Mouse (Mus musculus) cerebellum, postnatal 4 days (tissue): ENCODE results near the gene Fxyd2.

Experiments used
- DNase-seq, 2 experiments: peaks; one replicate each; pipeline ENCODE4 v3.0.0; 2022; ENCODE audit warnings: low spot score in 2 of 2, mixed read lengths in 1 of 2

Gene Fxyd2

DNA sequence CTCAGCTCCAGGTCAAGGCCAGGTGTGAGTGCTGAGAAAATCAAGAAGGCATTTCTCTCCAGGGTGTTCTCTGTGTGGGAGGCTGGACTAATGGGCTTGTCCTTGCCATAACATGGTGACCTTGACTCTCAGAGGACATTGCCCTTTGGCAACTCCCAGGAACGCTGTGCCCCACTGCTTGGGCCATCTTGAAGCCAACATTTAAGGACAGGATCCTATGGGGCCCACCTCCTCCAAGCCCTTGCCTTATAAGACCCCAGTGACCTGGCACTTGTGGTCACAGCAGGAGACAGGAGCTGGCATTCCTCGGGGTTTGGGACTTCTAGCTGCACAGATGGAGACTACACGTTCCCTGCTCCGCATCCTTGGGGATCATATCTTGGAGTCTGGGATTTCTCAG is at the start of gene Fxyd2:
Fxyd2 (plus strand) TSS at position 236 of the 400 bp plus-strand sequence.
- no peak for DNase-seq

DNA sequence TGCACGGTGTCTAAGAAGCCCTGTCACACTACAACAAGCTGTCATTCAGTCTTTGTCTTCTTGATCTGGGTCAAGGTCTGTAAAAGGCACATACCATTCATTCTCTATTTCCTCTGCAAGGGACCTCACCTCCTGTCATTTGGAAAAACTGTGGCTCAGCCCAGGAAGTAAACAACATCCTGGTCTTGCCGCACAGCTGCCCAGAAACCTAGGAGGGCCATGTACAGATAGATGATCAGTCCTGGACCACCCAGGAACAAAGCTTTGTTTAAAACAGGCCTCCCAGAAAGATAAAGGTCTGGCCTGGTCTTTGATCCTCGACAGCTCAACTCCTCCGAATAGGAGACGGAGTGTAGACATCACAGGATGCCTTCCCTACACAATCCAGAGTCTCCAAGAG is 49.6 kb upstream of the Fxyd2 start:
- DNase-seq = no peak

DNA sequence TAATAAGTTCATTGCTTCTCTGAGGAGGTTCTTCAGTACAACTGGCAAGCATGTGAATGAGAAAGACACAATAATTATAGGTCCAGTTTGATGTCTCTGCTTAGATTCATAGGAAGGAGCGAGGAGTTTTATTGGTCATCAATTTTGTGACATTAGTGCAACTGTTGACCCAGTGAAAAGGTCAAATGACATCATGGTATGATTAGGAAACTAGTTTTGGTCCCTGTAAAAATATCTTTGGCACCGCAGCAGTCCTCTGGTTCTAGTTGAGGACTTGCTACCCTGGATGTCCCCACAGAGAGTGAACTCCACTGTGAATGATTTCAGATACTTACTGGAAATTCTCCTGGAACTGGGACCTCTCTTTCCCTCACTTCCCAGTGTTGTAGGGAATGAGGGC is 44.3 kb upstream of the Fxyd2 start:
- no peak for DNase-seq

DNA sequence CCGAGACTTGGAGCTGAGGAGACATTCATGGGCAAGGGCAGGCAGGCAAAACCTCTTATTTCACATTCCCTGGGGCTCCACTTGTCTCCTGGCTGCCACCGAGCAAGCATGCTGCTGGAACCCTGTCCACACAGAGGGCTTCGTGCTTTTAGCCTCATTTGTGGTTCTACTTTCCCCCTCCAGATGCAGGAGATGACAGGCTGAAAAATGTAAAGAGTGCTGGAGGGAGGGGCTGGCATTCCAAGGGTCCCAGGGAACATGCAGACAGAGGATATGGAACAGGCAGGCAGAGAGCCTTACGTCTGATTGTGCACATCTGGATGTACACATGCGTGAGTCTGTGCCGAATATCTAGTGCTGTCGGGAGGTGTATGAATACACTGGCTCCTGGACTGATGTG is 41.1 kb upstream of the Fxyd2 start:
- DNase-seq = no peak

DNA sequence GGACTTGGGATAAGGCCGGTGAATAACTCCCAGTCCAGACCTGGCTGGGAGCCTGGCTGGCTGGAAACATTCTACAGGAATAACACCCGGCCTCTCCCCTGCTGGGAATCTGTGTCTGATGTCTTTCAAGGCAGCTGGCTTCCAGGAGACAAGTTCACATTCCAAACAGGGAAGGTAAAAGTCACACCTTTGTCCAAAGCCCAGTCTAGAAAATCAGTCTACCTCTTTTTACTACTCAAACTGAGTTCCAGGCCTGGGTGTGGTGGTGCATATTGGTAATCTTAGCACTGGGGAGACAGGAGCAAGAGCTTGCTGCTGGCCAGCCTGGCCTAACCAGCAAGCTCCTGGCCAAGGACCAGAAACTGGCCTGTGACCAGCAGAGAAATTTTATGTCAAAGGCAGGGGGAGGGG is 37.4 kb upstream of the Fxyd2 start:
- no peak for DNase-seq

DNA sequence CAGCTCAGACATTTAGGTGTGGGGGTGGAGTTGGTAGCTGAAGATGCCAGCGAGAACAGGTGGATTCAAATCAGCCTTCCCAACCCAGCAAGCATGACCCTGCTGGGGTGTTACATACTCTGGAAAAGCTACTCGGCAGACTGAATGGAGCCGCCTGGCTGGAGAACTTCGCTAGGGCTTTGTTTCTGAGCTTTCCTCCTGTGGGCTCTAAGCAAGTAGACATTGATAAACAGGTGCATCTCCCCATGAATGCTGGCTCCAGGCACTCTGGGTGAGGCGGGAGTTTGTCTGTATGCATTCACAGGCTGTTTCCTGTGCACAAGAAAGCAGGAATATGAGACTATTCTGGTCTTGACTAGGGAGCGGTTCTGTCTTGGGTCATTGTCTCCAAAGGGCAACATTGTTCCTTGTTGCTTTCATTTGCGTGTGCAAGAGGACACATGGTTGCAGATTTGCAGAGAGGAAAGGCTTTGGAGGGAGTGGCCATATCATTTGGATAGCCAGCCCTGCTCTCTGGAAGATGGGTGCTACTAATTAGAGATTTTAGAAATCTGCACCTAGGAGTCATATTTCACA is 35.7 kb upstream of the Fxyd2 start:
- DNase-seq = no peak

DNA sequence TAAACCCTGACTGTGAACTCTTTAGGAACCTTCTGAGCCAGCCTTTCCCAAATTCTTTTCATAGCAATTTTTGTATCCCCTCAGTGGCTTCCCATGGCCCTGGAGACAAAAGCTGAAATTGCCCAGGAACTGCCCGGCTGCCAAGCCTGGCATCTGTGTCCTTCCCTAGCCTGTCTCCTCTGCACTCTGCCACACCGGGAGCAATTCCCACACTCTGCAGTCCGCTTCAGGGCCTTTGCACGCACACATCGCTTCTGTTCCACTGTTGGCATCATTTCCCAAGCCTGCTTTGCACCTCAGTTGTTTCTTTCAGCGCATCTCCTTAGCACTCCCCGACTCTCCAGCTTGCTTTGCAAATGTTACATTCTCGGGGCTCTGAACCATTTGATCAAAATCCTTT is 31.8 kb upstream of the Fxyd2 start:
- no peak for DNase-seq

DNA sequence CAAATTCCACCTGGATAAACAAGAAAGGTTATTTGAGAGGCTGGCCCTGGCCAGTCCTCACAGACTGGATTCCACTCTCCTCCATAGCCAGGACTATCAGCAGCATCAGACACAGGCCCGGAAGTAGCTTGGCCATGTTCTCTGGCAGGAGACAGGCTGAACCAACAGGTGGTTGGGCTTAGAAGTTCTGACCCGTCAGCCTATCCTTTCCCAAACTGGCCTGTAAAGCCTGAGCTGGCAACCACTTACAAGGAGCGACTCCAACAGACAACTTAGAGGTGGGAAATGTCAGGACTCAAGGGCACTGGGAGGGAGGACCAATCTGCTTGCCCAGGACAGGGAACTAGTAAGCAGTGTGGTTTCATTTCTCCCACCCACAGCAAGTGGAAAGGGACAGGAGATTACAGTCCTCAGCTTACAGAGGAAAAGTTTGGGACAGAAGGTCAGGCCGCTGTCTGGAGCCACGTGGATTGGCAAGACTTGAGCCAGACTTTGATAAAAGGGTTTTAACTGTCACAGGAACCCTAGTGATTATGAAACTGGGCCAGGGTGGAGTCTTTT is 31.0 kb upstream of the Fxyd2 start:
- no peak for DNase-seq

DNA sequence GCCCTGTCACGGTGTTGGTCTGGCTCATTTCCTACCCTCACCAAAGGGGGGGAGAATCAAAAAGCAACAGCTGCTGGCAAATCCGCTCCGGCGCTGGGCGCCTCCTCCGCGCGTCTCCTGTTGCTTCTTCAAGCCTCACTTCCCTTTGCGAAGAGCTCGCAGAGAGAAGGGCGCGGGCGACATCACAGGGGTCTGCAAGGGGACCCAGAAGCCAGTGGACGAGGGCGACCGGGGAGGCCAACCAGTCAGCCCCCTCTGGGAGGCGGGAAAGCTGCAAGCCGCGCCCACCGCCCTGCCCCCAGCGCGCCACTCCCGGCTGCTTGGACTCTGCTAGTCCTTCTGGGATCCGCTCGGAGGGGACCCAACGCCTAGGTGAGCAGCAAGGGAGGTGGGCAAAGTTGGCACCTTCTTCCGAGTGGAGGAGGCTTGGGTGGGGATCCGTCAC is 29.3 kb upstream of the Fxyd2 start, which contains the start of gene Fxyd6:
Fxyd6 (plus strand) TSS at position 69 of the 445 bp plus-strand sequence.
- peak; percentile 46 to 72 for DNase-seq

DNA sequence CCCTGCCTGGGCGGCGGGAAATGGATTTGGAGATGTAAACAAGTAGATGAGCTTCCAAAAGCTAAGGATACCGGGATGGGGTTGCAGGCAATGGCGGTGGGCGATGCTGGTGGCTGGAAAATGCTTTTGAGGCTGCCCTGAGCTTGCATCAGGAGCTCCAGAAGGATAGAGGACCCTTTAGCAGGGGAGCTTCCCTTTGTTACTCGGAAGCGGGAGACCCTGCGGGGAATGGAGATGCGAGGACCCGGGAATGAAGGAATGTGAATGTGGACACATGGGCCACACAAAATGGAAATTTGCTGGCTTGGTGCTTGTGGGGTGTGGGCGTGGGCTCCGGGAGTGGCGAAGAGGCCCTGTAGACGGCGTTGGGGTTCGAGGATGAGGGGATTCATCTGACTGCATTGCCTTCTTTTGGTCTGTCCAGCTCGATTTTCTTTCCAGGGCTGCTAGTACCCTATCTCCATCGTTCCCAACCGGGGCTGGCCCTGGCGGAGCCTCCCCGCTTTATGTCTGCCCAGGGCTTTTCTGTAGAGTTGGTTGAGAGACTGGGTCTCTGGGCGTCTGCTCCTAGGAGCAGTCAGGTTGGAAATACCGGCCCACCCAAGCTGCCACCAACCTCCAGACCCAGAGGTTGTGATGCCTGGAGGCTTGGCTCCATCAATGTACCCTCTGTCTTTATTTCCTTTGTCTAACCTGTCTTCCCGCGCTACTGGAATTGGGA is 28.7 kb upstream of the Fxyd2 start:
- DNase-seq = peak in 1 of 2 experiments; percentile 22

DNA sequence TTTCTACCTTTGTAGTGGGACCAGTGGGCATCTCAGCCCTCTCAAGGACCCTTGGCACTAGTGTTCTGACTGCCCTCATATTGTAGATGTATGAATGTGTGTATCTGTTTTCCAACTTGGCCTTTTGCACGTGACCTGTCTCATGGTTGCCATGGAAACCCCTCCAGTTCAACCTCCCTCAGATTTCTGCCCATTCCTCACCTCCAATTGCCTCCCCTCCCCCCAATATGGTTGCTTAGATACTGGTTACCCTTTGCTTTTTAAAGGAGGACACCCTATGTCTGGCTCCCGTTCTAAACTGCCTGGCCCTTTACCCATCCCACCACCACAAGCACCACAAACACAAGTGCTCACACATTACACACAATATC is 28.1 kb upstream of the Fxyd2 start:
- peak in 1 of 2 experiments; percentile 37 for DNase-seq

DNA sequence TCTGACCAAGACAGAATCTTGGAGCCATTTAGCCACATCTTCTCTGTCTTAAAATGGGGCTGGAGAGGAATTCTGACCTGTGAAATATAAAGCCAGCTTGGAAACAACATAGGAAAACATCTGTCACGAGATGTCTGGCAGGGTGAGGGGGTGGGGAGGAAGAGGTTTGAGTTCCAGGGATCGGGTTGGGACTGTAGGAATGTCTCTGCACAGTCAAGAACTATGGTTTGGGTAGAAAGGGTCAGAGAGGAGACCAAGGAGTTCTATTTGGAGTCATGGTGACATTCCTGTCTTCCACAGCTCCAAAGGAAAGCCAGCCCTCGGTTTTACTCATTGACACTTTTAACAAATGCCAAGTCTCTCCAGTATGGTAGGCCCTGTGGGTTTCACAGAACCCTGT is 25.6 kb upstream of the Fxyd2 start:
- no peak for DNase-seq

DNA sequence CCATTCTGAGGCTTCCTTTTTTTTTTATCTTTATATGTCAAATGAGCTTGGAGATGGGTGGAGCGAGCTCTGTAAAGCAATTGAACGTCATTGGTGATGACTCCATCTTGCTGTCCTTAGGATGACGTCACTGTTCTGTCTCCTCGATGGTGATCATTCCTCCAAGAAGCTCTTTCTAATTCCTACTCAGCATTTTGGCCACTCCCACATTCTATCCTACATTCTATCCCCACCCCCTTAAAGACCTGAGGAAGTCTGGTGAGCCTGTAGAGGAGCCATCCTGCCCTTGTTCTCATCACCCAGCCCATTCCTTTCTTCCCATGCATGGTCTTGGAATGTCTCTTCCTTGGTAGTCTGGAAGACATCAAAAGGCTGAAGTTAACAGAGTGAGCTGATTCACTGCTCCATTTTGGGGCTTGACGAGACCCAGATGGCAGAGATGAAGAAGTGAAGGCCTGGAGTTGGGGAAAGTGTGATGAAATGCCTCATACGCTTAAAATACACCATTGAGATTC is 24.4 kb upstream of the Fxyd2 start:
- no peak for DNase-seq

DNA sequence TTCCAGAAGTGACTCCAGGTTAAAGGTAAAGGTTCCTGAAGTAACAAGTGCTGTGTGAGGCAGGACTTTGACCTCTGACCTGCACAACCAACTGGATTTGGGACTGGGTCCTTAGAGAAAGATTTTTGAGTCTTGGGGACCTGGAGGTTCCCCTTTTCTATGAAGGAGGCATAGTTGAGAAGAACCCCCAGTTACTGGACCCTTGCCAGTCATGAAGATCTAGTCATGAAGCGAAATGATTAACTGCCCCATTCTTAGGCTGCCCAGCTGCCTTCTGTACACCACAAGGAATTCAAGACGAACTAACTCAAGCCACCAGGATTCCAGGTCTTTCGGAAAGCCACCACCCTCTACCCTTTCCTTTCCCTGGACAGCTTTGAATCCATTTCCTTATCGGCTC is 23.0 kb upstream of the Fxyd2 start:
- no peak for DNase-seq

DNA sequence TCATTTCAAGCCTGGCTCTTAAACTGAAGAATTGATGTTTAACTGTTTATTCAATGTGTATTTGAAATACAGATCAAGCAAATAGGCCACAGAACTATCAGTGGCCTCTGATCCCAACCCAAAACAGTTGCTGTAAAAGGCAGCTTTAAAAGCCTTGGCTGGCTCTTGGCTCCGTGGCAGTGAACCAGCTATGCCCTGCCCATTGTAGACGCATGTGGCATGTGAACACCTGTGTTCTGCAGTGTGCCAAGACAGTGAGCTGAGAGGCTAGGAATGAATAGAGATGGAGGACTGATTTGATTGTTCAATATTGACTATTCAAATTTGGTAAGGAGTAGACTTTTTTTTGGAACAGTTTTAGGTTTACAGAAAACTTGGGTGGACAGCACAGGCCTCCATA is 22.6 kb upstream of the Fxyd2 start:
- no peak for DNase-seq

DNA sequence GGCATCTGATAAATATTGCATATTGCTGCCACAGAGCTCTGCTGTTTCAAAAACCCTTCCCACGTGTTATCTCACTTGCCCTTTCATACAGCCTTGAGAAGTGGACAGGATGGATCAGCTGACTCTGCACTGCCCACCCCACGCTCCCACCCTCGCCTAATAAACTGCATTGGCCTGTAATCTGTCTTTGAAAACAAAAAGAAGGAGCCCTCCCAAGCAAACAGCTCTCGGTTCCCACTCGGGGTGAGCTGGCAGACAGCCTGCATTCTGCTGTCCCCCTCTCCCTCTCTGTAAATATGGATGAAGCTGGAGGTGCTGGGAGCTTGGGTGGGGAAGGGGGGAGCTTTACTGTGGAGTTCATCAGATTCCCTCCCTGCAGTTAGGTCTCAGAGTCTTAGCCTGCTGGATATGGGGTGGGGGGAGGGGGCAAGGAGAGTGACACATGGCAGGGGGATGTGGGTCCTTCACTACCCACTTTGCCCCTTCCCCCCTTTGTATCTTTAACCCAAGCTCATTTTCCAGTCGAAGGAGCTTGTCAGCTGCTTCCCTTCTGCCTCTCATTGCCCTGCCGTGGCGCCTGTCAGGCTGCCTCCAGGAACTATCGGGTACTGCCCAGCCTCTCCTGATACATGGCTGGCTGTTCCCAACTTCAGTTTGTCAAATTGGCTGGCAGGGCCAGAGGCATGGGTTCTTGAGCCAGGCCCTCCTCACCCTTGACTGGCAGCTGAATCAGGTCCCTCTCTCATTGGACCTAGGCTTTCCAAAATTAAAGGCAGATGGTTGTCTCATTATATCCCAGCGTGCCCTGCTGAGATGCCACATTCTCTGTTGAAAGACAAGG is 18.8 kb upstream of the Fxyd2 start:
- DNase-seq = peak in 1 of 2 experiments; percentile 68

DNA sequence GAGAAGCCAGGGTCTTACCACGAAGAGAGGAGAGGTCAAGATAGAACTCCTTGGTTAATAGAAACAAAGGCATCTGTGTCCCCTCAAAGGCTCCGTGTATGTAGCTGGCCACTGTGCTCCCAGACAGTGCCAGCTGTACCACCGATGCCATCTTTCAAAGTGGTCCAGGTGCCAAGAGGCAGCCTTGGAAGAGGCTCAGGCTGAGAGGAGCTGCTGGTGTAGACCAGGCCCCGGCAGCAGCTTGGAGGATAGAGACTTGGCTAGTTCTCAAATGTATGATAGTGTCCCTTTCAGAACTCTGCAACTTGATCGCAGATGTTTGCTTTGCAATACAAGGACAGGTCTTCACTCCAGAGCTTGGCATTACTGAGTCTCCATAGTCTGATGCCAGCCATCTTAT is 17.1 kb upstream of the Fxyd2 start:
- peak in 1 of 2 experiments; percentile 65 for DNase-seq

DNA sequence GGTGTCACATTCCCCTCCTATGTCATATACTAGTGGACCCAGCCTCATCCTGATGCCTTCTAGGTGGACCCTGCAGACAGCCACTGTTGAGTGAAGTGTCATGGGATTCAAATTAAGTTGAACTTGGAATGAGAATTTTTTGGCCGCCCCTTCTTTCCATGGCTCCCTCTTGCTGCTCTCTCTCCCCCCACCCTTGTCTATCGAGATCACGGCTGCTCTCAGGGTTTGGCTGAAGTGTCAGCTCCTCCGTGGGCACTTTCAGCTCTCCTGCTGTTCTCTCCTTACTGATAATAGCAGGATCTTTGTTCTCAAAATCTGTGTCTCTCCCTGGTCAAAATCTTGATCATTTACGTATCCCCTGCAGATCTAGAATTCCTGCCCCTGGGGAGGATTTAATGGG is 16.6 kb upstream of the Fxyd2 start:
- no peak for DNase-seq

DNA sequence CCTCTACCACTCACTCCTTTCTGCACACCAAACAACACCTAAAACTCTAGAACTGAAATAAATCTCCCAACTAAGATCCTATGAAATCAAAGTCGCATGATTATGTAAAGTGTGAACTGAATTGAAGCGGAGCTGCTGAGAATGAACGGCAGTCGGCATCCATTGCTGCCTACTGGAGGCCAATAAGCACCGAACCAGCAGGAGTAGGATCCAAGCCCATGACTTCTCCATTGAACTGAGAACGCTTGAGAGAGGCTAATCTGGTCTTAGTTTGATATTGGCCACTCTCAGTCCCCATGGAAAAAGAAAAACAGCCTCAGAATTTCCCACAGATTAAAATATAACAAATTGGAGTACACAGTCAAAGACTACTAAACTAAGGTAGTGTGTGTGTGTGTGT is 15.6 kb upstream of the Fxyd2 start:
- no peak for DNase-seq

DNA sequence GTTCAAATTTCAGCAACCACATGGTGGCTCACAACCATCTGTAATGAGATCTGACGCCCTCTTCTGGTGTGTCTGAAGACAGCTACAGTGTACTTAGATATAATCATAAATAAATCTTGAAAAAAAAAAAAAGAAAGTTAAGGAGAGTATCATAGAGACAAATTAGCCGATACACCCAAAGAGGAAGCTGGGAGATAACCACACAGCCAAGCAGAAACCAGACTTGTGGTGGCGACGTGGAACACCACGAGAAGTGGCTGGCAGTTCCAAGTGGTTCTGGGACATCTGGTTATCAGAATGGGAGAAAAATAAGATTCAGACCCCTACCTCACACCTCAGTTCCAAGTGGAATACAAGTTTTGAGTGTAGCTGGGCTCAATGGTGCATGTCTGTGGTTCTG is 12.8 kb upstream of the Fxyd2 start:
- DNase-seq = no peak

DNA sequence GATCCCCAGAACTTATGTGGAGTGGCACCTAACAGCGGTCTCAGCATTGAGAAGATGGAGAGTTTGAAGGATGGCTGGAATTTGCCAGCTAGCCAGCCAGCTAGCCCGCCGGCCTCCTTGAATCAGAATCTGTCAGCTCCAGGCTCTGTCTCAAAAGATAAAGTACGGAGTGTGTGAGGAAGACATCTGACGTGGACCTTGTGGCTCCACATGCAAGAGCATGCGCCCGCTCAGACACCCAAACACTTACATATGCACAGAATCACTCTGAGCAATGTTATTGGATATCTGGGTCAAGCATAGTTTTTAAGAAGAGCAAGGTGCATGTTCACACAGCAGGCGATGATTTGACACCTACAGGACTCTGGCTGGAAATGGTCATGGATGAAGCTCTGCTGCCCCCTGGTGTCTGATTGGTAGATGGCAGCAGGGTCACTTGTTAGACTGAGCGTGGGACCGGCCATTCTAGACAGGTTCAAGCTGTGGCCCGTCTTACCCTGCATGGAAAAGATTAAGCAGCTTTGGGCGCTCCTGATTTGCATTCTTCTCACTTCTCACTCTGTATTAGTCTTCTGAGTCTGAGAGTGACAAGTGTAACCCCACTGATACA is 11.0 kb upstream of the Fxyd2 start:
- peak; percentile 85 to 91 for DNase-seq

DNA sequence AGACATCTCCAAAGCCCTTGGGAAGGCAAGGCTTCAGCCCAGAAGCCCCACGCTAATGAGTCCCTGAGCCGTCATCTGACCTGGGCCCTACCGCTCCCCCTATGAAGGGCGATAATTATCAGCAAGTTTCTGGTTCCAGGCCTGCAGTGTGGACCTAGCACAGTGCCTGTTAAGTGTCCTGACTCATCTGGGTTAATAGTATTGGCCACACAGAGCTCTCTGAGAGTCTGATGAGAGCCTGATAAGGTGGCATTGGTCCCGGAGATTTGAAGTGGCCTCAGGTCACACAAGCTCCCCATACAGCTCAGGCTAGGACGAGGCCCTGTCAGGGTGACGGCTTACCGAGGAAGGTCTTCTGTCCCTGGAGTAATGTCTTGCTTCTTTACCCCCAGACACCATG is 9.9 kb upstream of the Fxyd2 start:
- no peak for DNase-seq
